Mouse (Mus musculus) CD4-positive, CD25-positive, alpha-beta regulatory T cell, adult 2 months (primary cell): ENCODE results near the gene Rgs3.

Source experiments
- DNase-seq: peaks from one replicate; pipeline ENCODE4 v3.0.0-alpha.2; 2012; ENCODE audit warnings: low read depth, low spot score

Rgs3 gene

GRCm38 (mm10) chr4:62626228-62627026 is 66.8 kb downstream of the Rgs3 start:
- DNase-seq = peak; percentile 37

GRCm38 (mm10) chr4:62627331-62627730 is 67.7 kb downstream of the Rgs3 start:
- peak; percentile 39 for DNase-seq

DNA sequence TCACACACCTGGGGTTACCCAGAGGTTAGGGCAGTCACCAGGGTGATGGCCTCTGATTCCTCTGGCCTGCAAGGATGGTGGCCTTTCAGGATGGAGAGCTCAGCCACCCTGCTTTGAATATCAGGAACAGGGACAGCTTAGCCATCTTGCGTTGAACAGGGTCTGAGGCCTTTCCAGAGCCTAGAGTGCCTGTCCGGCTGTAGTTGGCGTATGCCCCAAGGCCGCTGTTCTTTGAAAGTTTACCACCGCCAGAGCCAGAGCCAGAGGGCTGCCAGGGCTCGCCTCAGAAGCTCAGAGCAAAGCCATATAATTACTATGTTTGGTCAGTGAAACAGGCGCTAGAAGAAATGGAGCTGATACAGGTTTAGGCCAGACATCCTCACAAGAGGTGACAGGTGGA is 68.9 kb downstream of the Rgs3 start:
- DNase-seq = no peak

- no peak for DNase-seq
Observed at GRCm38 (mm10) chr4:62629461-62629860, 69.8 kb downstream of the Rgs3 start.

DNA sequence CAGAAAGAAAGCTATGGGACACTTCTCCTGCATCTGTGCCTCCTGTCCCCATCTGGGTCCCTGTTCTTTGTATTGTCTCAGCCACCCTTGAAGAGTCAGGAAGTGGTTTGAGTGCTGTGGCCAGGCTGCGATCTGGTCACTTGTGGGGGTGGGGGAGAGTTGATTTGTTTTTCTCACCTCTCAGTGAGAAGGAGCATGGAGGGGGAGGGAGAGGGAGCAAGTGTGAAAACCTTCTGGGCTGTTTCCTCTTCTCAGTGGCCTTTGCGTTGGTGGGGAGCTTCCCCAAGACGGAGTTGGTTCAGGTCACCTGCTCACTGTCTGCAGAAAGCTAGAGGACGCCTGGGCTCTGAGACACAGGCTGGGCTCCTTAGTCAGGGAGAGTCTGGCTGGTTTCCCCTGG is 70.3 kb downstream of the Rgs3 start:
- DNase-seq = peak; percentile 75

DNA sequence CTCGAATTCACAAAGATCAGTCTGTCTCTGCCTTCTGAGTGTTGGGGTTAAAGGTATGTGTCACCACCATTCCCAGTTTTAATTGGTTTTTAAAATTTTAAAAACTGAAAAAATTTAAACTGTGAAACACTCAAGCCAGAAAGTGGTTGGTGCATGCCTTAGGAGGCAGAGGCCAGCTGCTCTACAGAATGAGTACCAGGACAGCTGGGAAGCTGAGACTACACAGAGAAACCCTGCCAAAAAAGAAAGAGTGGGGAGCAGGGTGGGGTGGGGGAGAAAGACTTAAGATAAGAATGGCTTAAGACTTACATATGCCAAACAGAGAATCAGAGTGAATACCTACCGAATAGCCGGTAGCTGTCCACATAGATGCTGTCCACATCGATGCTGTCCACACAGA is 73.6 kb downstream of the Rgs3 start:
- DNase-seq = no peak

- peak; percentile 79 for DNase-seq
Observed at GRCm38 (mm10) chr4:62634054-62634591, 74.5 kb downstream of the Rgs3 start.

GRCm38 (mm10) chr4:62634840-62635239 is 75.2 kb downstream of the Rgs3 start:
- DNase-seq = no peak

DNA sequence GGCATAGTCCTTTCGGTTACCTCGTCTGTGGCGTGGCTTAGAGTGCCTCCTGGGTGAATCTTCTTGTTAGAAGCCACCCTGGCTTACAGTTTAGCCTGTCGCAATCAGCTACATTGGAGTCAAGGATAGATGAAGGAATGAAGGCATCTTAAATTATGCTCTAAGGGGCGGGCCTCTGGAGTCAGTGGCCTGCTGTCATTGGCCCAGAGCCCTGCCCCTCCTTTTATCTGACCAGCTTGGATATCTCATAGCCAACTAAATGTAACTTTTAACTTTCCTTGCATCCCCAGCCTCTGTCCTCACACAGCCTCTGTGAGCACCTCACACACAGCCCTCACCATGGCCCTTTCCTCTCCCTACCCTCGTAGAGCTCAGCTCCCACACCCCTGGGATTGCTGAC is 76.4 kb downstream of the Rgs3 start:
- DNase-seq = peak; percentile 23

GRCm38 (mm10) chr4:62637856-62638604 is 78.4 kb downstream of the Rgs3 start:
- peak; percentile 73 for DNase-seq

DNA sequence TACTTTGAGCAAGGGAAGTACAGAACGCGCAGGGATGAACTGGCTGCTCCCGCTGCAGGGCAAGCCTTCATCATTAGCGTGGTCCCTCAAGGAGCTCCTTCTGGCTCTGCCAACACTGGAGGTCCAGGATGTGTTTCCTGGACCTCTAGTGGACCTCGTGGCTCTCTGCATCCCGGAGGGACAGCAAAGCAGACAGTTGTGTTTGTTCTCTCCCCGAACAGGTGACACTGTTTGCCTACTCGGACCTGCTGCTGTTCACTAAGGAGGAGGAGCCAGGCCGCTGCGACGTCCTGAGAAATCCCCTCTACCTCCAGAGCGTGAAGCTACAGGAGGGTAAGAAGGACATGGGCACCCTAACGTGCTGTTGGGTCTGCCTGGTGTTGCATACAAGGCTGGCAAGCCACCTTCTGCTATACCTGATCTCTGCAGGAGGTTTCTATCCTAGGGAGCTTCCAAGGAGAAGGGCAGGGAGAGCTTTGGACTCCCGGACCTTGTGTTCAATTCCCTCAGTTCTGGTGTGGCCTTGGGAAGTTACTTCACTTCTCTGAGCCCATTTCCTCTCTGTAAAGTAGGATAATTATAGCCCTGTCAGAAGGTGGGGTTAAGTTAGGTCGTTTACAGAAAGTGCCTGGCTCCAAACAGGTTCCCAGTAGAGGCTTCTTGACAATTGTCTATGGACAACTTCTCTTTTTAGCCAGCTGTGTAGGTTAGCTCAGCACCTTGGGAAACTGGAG is 81.0 kb downstream of the Rgs3 start:
- no peak for DNase-seq

- DNase-seq = no peak
Observed at GRCm38 (mm10) chr4:62641230-62641589, 81.6 kb downstream of the Rgs3 start.

- DNase-seq = no peak
Observed at GRCm38 (mm10) chr4:62641656-62642055, 82.0 kb downstream of the Rgs3 start.

- DNase-seq = no peak
Observed at GRCm38 (mm10) chr4:62643401-62643800, 83.8 kb downstream of the Rgs3 start.

- no peak for DNase-seq
Observed at GRCm38 (mm10) chr4:62644031-62644793, 84.6 kb downstream of the Rgs3 start.

DNA sequence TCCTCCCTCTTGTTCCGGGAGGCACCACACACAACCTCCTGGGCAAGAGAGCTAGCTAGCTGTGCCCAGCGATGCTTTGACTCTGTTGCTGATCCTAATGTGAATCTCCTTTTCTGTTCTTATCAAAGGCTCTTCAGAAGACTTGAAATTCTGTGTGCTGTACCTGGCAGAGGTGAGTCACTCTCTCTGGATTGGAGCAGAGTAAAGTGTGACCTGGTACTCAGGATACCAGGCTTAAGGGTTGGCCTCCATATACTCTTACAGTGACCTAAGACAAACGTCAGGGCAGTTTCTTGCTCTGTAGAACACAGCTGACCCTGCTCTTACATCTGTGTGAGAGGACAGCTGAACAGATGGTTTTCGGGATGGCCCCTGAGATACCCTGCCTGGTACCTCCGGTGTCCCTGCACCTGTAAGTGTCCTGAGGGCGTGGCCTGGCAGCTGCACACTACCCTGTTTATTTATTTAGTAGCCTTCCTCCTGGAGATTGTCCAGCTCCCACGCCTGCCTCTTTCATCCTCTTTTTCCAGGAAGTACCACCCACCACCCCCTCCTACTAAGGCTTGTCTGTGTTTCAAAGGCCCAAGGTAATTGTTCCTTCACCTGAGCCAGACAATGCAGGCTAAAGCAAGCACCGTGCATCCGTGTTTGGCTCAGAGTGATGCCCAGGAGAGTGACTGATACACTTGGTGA is 87.1 kb downstream of the Rgs3 start:
- DNase-seq = no peak

- DNase-seq = no peak
Observed at GRCm38 (mm10) chr4:62648848-62649247, 89.2 kb downstream of the Rgs3 start.

- no peak for DNase-seq
Observed at GRCm38 (mm10) chr4:62649536-62650230, 90.0 kb downstream of the Rgs3 start.

DNA sequence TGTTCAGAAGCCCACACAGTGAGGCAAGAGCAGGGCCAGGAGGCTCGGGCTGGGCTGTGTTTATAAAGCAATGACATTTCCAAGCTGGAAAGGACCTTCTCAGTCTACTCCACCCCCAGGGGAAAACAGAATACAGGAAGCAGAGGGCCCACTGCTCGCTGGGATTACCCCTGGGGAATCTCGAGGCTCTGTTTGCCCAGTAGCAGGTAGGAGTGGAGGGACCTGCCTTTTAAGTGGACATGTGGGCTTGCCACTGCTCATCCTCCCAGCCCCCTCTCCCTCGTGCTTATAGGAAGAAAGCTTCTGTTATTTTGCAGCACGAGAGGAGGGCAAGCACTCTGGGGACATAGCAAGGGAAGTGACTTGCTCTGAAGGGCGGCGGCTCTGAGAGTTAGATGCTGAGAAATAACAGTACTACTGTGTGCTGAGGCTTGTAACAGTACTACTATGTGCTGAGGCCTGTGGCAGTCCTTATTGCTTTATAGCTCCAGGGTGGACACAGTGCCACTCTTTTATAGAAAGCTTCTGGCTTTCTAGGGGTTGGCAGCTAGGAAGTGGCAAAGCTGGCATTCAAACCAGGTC is 91.6 kb downstream of the Rgs3 start:
- no peak for DNase-seq

GRCm38 (mm10) chr4:62652215-62652614 is 92.6 kb downstream of the Rgs3 start:
- no peak for DNase-seq
